Comparison of ENCODE assay signal across 17 mouse cellular contexts in the genomic region with DNA sequence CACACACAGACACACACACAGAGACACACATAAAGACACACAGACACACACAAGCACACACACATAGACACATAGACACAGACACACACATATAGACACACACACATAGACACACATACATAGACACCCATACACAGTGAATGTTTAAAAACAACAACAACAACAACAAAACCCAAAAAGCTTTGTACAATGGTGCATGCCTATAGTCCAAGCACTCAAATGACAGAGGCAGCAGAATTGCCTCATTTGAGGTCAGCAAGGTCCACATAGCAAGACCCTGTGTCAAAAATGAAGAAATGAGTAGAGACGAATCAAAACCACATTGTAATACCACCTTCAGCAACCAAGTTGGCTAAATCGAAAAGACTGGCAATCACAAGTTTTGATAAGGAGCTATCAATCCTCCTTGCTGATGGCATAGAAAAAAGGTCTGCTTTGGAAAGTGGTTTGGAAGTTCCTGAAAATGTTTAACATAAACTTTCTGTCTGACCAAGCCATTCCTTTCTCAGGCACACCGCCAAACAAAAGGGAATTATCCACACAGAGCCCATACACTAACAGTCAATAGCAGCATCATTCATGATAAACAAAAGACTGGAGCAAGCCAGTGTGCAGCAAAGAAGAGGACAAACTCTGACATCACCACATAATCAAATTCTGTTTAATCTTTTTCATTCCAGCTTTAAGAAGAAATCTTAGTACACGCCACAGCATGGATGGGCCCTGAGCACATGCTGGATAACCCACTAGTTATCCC.
"Had no signal": no experiment of that assay in that cellular context is flagged by ENCODE, and none has a peak within 500 bp of the region (broad histone marks: within the 10 kb centered on the region; RNA-seq: fewer than 3 reads in every experiment).

No protein-coding gene starts in this region.

- H3K4me2 ChIP-seq: limb, embryonic 15.5 days; liver, embryonic 13.5 days; midbrain, embryonic 13.5 days; neural tube, embryonic 13.5 days had no signal

- ATAC-seq: intestine, embryonic 16.5 days; liver, postnatal 0 days; midbrain, embryonic 13.5 days had no signal

- H3K27me3 ChIP-seq: limb, embryonic 15.5 days; liver, embryonic 13.5 days; midbrain, embryonic 13.5 days; neural tube, embryonic 13.5 days had no signal

- H3K4me3 ChIP-seq: limb, embryonic 15.5 days; liver, embryonic 13.5 days; megakaryocyte, embryonic 14.5 days; midbrain, embryonic 13.5 days; neural tube, embryonic 13.5 days had no signal

- H3K27ac ChIP-seq: limb, embryonic 15.5 days; liver, embryonic 13.5 days; macrophage; midbrain, embryonic 13.5 days; neural tube, embryonic 13.5 days had no signal

- H3K9me3 ChIP-seq: limb, embryonic 15.5 days; liver, embryonic 13.5 days; megakaryocyte, embryonic 14.5 days; midbrain, embryonic 13.5 days; neural tube, embryonic 13.5 days had no signal

- H3K9ac ChIP-seq: limb, embryonic 15.5 days; liver, embryonic 13.5 days; liver, postnatal 0 days; midbrain, embryonic 13.5 days; neural tube, embryonic 13.5 days had no signal

- DNase-seq: kidney, adult 2 months; kidney, postnatal 25 days; layer of hippocampus, adult 9-11 months; layer of hippocampus, postnatal 36 days; liver, embryonic 13.5 days; liver, postnatal 0 days; retina, postnatal 1 day; right cerebral cortex, postnatal 4 days; spleen, adult 18-20 months; thymus, adult 18-20 months; thymus, postnatal 14 days had no signal

- H3K36me3 ChIP-seq: limb, embryonic 15.5 days; liver, embryonic 13.5 days; midbrain, embryonic 13.5 days; neural tube, embryonic 13.5 days had no signal

- H3K4me1 ChIP-seq: limb, embryonic 15.5 days; megakaryocyte, embryonic 14.5 days had no signal
